Mouse (Mus musculus) kidney, adult 2 months (tissue): Measurements from ENCODE around the gene Spty2d1.

ENCODE experiments used
- CTCF ChIP-seq: fragments of 200-500 bp; conservative IDR thresholded peaks from 2 replicates; pipeline ENCODE4 v1.5.1; 2011; ENCODE audit warnings: low read depth, mild to moderate bottlenecking, control low read depth, low read length, moderate library complexity, mixed read lengths; ENCODE audit not compliant: insufficient read depth, insufficient read length
- POLR2A ChIP-seq: fragments of 200-500 bp; IDR thresholded peaks from one replicate; pipeline ENCODE4 v1.6.1; 2011; ENCODE audit warnings: low read depth, low read length, control low read depth

DNA sequence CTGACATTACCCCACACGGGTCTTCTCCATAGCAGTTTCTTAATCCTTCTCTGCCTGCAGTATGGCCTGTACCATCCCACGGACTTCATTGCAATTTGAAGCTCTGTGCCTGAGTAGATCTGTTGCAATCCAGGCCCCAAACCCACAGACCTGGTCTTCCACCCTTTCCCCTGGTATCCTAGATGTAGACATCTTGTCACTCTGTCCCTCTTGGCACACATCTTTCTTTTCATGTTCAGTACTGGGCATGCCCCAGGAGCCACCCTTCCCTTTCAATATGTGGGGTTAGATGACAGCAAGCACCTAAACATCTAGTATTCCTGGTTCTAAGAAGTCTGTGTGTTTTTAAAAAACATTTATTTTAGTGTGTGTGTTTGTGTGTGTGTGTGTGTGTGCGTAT, 33.5 kb upstream of the Spty2d1 start:
- TF ChIP-seq CTCF, result no peak
- TF ChIP-seq POLR2A, result no peak
